Mouse (Mus musculus) embryonic stem cell, embryonic (primary cell): Measurements from ENCODE around the gene Ehbp1.

Source experiments
- CTCF ChIA-PET, 4 experiments: fragments of 300-600 bp in 2 of 4; fragments of 350-600 bp in 2 of 4; sonication (Branson Sonifier 250); formaldehyde crosslinking; loops; one replicate each; lab custom pipeline; 2022; ENCODE audit warnings: inconsistent platforms in 2 of 4; lab: Charles Lee
- POLR2A ChIA-PET, 4 experiments: fragments of 300-600 bp in 2 of 4; fragments of 350-600 bp in 2 of 4; sonication (Branson Sonifier 250); formaldehyde crosslinking; loops; one replicate each; lab custom pipeline; 2022; ENCODE audit warnings: antibody characterized with exemption in 4 of 4, inconsistent platforms in 1 of 4; lab: Charles Lee

Gene Ehbp1

GRCm38 (mm10) chr11:22218222-22218621 is 123.9 kb downstream of the Ehbp1 start:
- ChIA-PET CTCF (no interaction called here), POLR2A (no interaction called here)

DNA sequence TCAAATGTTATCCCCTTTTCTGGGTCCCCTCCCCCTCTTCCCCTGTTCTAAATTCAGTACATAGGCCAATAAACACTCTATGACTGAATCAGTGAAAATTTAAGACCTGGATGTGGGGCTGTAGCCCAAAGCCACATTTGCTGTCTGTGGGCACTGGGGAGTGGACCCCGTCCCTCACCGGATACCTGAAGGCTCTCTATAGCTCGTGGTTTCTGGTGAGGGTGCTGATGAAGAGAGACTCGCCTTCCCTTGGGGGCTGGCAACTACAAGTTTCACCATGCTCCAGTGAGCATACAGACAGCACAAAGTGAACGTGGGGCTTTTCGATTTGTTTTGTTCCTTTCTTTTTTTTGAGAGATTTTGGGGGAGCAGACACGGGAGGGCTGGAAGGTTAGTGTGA is 125.2 kb downstream of the Ehbp1 start:
- POLR2A ChIA-PET: interaction anchor here in 1 of 4 experiments (0.7 kb wide), 1 partner anchor 17 kb away, joined by 3 read pairs; no protein-coding TSS in a partner anchor
- CTCF ChIA-PET: interaction anchor here in 1 of 4 experiments (0.5 kb wide), 1 partner anchor 336 kb away, joined by 4 read pairs; no protein-coding TSS in a partner anchor

GRCm38 (mm10) chr11:22206611-22207010 is 135.5 kb downstream of the Ehbp1 start:
- CTCF ChIA-PET: interaction anchor here in 2 of 4 experiments (0.6 to 0.9 kb wide), 3 partner anchors 19 to 1125 kb away, joined by 3 to 4 read pairs (median 4); no protein-coding TSS in a partner anchor
- POLR2A ChIA-PET: interaction anchor here in 1 of 4 experiments (1.3 kb wide), 1 partner anchor 12 kb away, joined by 3 read pairs; no protein-coding TSS in a partner anchor

- ChIA-PET CTCF (interaction anchor here in 2 of 4 experiments (0.6 kb wide), 2 partner anchors 420 to 1125 kb away, joined by 3 to 4 read pairs; no protein-coding TSS in a partner anchor), POLR2A (interaction anchor here in 1 of 4 experiments (1.3 kb wide), 1 partner anchor 12 kb away, joined by 3 read pairs; no protein-coding TSS in a partner anchor)
Measured at GRCm38 (mm10) chr11:22206191-22206590, 135.9 kb downstream of the Ehbp1 start.

GRCm38 (mm10) chr11:22203413-22203812 is 138.7 kb downstream of the Ehbp1 start:
- CTCF ChIA-PET: no interaction called here
- POLR2A ChIA-PET: interaction anchor here in 1 of 4 experiments (0.6 kb wide), 1 partner anchor 282 kb away, joined by 3 read pairs; no protein-coding TSS in a partner anchor

- POLR2A ChIA-PET: no interaction called here
- CTCF ChIA-PET: no interaction called here
Measured at GRCm38 (mm10) chr11:22201125-22201524, 141.0 kb downstream of the Ehbp1 start.

DNA sequence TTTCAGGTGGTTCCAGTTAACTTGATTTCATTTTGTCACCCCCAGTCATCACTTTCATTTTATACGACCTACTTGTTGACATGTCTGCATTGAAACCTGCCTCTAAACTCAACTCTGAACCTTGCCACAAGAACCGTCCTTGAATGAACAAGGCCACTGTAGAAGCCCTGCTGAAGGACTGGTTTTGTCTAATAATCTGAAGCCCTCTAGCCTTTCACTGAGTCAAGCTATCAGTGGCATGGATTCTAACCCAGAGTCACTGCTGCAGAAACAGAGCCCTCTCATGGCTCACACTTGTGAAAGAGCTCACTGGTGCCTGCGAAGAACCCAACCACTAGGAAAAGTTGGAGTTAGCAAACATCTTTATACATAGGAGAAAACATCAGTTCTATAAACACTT is 142.2 kb downstream of the Ehbp1 start:
- CTCF ChIA-PET: no interaction called here
- POLR2A ChIA-PET: interaction anchor here in 3 of 4 experiments (0.5 to 1.5 kb wide), 3 partner anchors 135 to 664 kb away, joined by 3 to 4 read pairs (median 3); no protein-coding TSS in a partner anchor

DNA sequence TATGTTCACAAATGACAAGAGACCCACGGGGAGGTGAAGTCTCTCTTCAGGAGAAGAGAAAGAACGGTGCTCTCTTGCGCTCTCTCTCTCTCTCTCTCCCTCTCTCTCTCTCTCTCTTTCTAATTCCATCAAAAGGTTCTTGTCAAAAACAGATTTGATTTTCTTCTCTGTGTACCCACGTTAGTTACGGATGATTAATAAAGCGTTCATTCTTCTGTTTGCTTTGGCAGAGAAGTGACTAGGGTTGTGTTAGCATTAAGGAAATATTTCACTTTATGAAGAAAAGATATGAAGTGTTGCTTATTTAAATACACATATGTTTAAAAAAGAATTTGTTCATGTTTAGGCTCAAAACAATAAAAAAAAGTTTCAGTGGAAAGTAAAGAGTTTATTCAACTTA is 143.7 kb downstream of the Ehbp1 start:
- POLR2A ChIA-PET: no interaction called here
- CTCF ChIA-PET: no interaction called here

DNA sequence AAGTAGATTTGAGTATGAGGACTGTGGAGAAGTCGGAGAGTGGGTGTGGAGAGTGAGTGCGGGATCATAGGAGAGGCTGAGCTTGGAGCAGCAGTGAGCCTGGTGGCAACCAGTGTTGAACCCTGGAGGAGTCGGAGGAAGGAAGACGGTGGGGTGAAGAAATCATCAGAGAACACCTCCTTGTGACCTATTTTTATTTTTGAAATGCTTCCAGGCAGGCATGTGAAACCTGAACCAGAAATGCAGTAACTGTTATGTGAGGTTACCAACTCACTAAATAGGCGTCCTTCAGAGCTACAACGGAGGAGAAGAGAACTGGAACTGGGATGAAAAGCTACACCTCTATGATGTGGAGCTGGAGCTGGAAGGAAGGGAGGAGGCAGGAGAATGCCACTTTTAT is 144.2 kb downstream of the Ehbp1 start:
- ChIA-PET CTCF (no interaction called here), POLR2A (interaction anchor here in 1 of 4 experiments (0.8 kb wide), 1 partner anchor 792 kb away, joined by 4 read pairs; no protein-coding TSS in a partner anchor)

DNA sequence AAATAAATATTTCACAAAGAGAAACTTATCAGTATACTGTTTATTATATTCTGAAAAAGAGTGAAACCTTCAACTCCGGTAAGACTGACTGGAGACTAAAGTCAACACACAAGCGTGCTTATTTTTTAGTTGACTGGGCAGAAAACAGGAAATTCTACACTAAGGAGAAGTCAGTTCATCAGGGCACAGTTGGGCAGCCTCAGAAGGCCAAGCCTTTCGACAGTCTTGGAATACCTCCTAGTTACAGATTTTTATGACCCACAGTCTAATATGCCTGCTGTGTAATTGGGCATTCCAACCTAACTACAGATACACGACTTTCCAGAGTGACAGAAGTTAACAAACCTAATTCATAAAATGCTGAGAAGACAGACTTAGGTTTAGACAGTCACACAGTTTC is 145.3 kb downstream of the Ehbp1 start:
- CTCF ChIA-PET: no interaction called here

DNA sequence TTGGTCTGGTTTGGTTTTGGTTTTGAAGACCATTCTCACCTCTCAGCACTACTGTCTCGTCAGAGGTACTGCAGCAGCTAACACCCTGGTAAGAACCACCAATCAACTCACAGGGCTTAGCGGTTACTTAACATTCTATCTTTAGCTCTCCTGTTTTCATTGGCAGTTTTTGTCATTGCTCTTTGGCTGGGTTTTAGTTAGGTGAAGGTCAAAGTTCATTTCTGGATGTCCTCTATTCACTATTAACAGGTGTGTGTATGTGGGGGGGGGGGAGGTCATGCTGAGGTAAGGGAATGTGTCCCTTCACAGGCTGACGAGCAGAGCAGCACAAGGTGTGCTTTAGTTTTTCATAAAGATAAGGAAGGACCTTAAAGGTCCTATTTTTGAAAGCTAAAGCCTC is 147.5 kb downstream of the Ehbp1 start:
- POLR2A ChIA-PET: interaction anchor here in 2 of 4 experiments (0.6 to 1.1 kb wide), 5 partner anchors 10 to 369 kb away, joined by 3 to 4 read pairs (median 3); no protein-coding TSS in a partner anchor
- CTCF ChIA-PET: interaction anchor here in 1 of 4 experiments (1.2 kb wide), 1 partner anchor 41 kb away, joined by 3 read pairs; no protein-coding TSS in a partner anchor

More for the DNA sequence above, 145.3 kb downstream of the Ehbp1 start:
- POLR2A ChIA-PET: interaction anchor here in 1 of 4 experiments (0.6 kb wide), 1 partner anchor 942 kb away, joined by 3 read pairs; no protein-coding TSS in a partner anchor

DNA sequence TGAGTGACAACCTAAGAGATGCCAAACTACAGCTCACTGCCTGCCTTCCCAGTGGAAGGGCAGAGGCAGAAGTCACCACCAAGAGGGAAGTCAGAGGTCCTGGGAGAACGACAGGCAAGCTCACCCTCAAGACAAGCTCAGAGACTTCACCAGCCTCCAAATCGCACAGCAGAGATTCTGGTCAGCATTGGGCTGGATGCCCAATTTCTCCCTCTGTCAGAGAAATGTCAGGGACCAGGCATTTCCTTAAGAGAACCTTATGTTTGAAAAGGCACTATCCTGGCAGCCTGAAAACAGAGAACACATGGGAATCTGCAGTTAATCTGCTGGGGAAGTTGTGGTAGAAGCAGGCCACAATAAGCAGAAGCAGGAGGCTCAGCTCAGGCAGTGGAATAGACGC is 151.5 kb downstream of the Ehbp1 start:
- POLR2A ChIA-PET: no interaction called here

GRCm38 (mm10) chr11:22189970-22190369 is 152.1 kb downstream of the Ehbp1 start:
- ChIA-PET CTCF (interaction anchor here in 1 of 4 experiments (0.6 kb wide), 1 partner anchor 798 kb away, joined by 5 read pairs; no protein-coding TSS in a partner anchor), POLR2A (no interaction called here)

More for the DNA sequence above, 151.5 kb downstream of the Ehbp1 start:
- CTCF ChIA-PET: interaction anchor here in 2 of 4 experiments (0.6 to 1.2 kb wide), 2 partner anchors 35 to 797 kb away, joined by 3 to 5 read pairs; no protein-coding TSS in a partner anchor

DNA sequence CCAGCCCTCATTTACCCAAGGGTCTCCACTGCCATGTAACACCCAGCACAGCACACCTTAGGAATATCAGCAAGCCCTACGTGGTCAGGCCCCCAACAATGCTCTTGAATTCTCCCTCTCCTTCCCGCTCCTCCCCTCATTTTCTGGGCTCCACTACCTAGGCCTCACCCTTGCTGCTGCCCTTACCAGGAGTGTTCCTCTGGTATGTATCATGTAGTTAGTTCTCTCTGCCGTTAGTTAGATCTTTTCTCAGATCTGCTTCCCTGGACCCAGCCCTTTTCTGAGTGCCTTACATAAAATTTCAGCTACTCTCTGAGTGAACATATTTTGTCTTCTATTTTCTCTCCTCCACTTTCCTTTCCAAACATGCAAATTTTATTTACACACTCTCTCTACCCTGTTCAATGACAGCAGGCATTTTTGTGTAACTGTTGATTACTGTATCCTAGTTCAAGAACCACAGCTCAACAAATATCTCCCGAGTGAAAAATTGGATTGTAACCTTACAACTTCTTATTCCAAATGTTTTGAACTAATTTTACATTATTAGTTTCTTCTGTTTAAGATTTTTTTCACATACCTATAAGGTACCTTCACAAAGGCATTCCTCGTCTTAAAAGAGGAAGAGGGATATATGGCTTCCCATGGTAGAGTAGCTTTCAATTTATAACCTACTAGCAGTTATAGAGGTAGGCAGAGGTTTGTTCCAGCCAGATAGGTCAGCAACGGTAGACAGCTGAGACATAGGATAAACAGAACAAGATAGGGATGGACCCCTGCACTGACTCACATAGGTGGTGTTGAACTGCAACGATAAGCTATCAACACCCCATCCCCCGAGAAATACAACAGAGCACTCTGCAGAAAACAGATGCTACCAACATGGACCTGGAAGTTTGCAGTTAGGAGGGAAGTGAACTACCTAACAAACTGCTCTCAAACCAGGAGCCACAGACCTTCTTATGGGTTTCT is 160.3 kb downstream of the Ehbp1 start:
- ChIA-PET CTCF (no interaction called here), POLR2A (interaction anchor here in 1 of 4 experiments (0.6 kb wide), 1 partner anchor 13 kb away, joined by 4 read pairs; no protein-coding TSS in a partner anchor)

- ChIA-PET POLR2A (no interaction called here), CTCF (no interaction called here)
Measured at GRCm38 (mm10) chr11:22180146-22180545, 161.9 kb downstream of the Ehbp1 start.

- CTCF ChIA-PET: no interaction called here
- POLR2A ChIA-PET: no interaction called here
Measured at GRCm38 (mm10) chr11:22178569-22178968, 163.5 kb downstream of the Ehbp1 start.

- POLR2A ChIA-PET: no interaction called here
Measured at GRCm38 (mm10) chr11:22174311-22174710, 167.8 kb downstream of the Ehbp1 start.

DNA sequence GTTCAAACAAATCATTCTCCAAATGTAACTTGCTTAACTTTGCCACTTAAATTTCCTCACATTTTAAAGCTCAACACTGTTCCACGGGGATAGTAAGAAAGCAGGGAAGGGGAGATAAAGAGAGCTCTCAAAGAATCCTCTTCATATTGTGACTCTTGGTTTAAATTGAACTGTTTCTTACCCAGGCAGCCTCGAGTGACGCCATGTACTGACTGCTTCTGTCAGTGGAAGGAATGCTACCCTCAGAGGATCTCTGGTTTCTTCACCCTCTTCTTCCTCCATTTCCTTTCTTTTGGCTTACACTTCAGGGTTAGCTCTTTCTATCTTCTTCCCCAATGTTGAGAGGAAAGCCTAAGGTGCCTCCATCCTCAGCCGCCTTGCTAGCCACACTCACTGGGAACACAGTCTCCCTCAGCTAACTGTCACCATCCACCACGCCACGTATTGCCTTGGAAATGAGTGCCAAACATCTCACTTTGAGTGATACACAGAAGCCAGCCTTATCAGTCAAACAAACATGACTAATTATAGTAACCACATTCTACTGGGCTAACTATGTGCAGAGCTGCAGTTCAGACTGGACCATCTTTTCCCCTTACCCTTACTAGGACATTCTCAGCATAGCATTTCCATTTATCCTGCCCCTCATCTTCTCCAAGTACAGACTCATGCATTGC is 171.0 kb downstream of the Ehbp1 start:
- ChIA-PET CTCF (no interaction called here), POLR2A (interaction anchor here in 1 of 4 experiments (0.5 kb wide), 1 partner anchor 117 kb away, joined by 3 read pairs; no protein-coding TSS in a partner anchor)

More at GRCm38 (mm10) chr11:22174311-22174710, 167.8 kb downstream of the Ehbp1 start:
- CTCF ChIA-PET: no interaction called here

DNA sequence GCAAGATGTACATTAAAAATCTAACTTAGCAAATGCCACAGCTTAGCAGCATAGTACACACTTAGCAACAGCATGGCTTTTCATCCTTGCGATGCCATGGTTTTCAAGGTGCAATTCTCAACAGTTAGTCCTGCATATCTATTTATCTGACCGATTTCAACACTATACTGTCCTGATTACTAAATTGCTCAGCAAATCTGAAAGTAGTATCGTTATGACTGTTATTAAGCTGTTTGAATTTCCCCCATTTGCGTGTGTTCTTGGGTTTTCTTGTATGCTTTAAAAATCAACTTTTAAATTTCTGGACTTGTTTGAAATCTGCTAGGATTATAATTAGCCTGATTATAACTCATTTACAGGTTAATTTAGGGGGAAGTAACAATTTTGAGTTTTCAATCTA is 184.2 kb downstream of the Ehbp1 start:
- CTCF ChIA-PET: no interaction called here
- POLR2A ChIA-PET: no interaction called here
